Comparison of ENCODE assay signal across 11 mouse cellular contexts in genomic region chr2:118629276-118629675, GRCm38 (mm10). TPM values are rescaled to one million over a fixed set of nuclear protein-coding genes. Genes with fewer than 3 reads are reported as not detected.
"Had no signal": no experiment of that assay in that cellular context is flagged by ENCODE, and none has a peak within 500 bp of the region (broad histone marks: within the 10 kb centered on the region; RNA-seq: fewer than 3 reads in every experiment).

No protein-coding gene starts in this region.

- DNase-seq: kidney, adult 11 months; kidney, adult 8-10 months; kidney, postnatal 14 days; kidney, postnatal 4 days; liver; lung, adult 18-20 months; lung, postnatal 10 days; lung, postnatal 36 days; right cerebral cortex, postnatal 25 days; thymus, postnatal 25 days had no signal

RNA-seq across cellular contexts. Expression of gene Pak6, which starts 33.8 kb away (rescaled TPM):
- total RNA-seq: monocyte, adult 5-6 weeks had no signal
